Mouse (Mus musculus): Measurements from ENCODE around the gene Gm20821.
"Not testable (repeated sequence)": the region's sequence is repeated elsewhere in the genome, so short reads cannot be mapped to it uniquely, and the experiment has no call there.

Gene Gm20821

DNA sequence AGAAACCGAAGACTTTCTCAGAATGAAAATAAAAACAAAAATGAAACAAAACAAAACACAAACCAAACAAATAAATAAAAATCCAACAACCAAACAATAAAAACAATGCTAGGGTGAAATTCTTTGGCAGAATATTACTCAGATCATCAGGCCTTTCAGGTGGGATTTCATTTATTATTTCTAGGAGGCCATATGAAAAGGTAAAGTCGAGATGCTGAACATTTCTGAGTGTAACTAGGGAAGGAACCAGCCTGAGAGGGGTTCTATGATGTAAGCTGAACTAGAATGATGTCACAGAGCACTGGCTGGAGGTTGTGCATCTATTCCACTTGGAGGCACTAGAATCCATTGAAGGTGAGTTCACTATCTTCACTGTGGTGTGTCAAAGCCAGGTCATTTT, at the start of gene Gm20821:
Gene Gm20821, plus strand, starts transcription at position 301 of the 400 bp plus-strand sequence.
- DNase-seq = not testable (repeated sequence)
